Mouse (Mus musculus) spleen, adult 2 months (tissue): ENCODE data around the gene Acbd5.

Experiments
- CTCF ChIP-seq: fragments of 200-500 bp; IDR thresholded peaks from 2 replicates; pipeline ENCODE4 v1.5.1; 2011; ENCODE audit warnings: mild to moderate bottlenecking, inconsistent platforms; ENCODE audit not compliant: insufficient read depth, insufficient read length, insufficient replicate concordance; ENCODE audit errors: extremely low read depth
- POLR2A ChIP-seq: fragments of 200-500 bp; IDR thresholded peaks from 2 replicates; pipeline ENCODE4 v1.6.1; 2011; ENCODE audit warnings: low read depth, low read length, inconsistent platforms

GRCm38 (mm10) chr2:23042189-23042588 is 25.8 kb upstream of the Acbd5 start:
- TF ChIP-seq CTCF = no peak
- TF ChIP-seq POLR2A = no peak
